Mouse (Mus musculus): ENCODE results near the gene Ndnf. TPM values are rescaled to one million over a fixed set of nuclear protein-coding genes. Genes with fewer than 3 reads are reported as not detected.

Ndnf gene
- polyA plus RNA-seq, 1 experiment: 0.22 TPM

DNA sequence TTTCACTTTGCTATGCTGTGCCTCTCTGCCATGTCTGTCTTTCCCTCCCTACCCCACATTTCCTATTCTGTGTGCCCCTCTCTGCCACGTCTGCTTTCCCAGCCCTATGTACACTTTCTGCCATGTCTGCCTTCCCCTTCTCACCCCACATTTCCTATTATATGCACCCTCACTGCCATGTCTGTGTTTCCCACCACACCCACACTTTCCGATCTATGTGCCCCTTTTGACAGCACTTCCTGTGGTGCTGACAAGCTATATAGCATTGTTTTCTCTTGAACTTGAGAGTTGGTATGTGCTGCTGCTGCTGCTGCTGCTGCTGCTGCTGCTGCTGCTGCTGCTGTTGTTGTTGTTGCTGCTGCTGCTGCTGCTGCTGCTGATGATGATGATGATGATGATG is 9.3 kb upstream of the Ndnf start:
- no peak for TF ChIP-seq GATA1 (IDR thresholded peaks at IDR 0.05; ENCODE audit: borderline replicate concordance, low read length)
- TF ChIP-seq FLI1 (IDR thresholded peaks at IDR 0.05; ENCODE audit: low read length): no peak
- H3K36me3 ChIP-seq (replicated peaks; ENCODE audit: low read length): no peaks in the 10 kb centered on the region
- H3K4me1 ChIP-seq: peaks cover 39% of the 10 kb centered on the region
- H3K27me3 ChIP-seq (replicated peaks): no peaks in the 10 kb centered on the region
- H3K4me3 ChIP-seq (replicated peaks): peak overlapping the region; percentile 88
- no peaks in the 10 kb centered on the region for H3K9me3 ChIP-seq

- no peak overlapping the region for H3K4me3 ChIP-seq (replicated peaks)
- peaks cover 34% of the 10 kb centered on the region for H3K4me1 ChIP-seq
- TF ChIP-seq GATA1 (IDR thresholded peaks at IDR 0.05; ENCODE audit: borderline replicate concordance, low read length) (no peak), FLI1 (IDR thresholded peaks at IDR 0.05; ENCODE audit: low read length) (no peak)
- no peaks in the 10 kb centered on the region for H3K9me3 ChIP-seq
- no peaks in the 10 kb centered on the region for H3K27me3 ChIP-seq (replicated peaks)
- no peaks in the 10 kb centered on the region for H3K36me3 ChIP-seq (replicated peaks; ENCODE audit: low read length)
These were observed 7.4 kb upstream of the Ndnf start for GRCm38 (mm10) chr6:65663990-65664389.

DNA sequence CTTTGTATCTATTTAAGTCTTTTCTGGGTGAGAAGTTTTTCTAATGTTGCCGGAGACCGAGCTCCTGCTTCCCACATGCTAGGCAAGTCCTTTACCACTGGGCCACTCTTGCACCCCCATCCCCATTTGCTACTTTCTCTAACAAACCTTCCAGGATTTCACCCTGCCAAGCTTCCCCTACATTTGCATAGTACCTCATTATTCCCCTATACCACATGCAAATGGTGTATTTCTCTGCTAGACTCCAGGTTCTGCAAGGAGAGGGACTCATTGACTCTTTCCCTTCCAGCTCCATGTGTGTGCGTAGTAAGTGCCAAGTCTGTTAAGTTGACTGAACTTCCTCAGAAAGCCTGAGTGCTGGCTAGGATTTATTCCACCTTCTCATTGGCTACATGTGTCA is 5.1 kb upstream of the Ndnf start:
- Histone ChIP-seq H3K27me3 (replicated peaks) (peaks cover 8% of the 10 kb centered on the region), H3K9me3 (no peaks in the 10 kb centered on the region), H3K4me3 (replicated peaks) (no peak overlapping the region), H3K4me1 (peaks cover 34% of the 10 kb centered on the region), H3K36me3 (replicated peaks; ENCODE audit: low read length) (no peaks in the 10 kb centered on the region)
- TF ChIP-seq FLI1 (IDR thresholded peaks at IDR 0.05; ENCODE audit: low read length): no peak
- no peak for TF ChIP-seq GATA1 (IDR thresholded peaks at IDR 0.05; ENCODE audit: borderline replicate concordance, low read length)

- Histone ChIP-seq H3K9me3 (no peaks in the 10 kb centered on the region), H3K27me3 (replicated peaks) (peaks cover 36% of the 10 kb centered on the region), H3K4me1 (peaks cover 29% of the 10 kb centered on the region), H3K36me3 (replicated peaks; ENCODE audit: low read length) (no peaks in the 10 kb centered on the region), H3K4me3 (replicated peaks) (no peak overlapping the region)
- TF ChIP-seq GATA1 (IDR thresholded peaks at IDR 0.05; ENCODE audit: borderline replicate concordance, low read length) (no peak), FLI1 (IDR thresholded peaks at IDR 0.05; ENCODE audit: low read length) (no peak)
These were observed 1.4 kb upstream of the Ndnf start for GRCm38 (mm10) chr6:65669971-65670370.

GRCm38 (mm10) chr6:65670981-65671411 is 394 bp upstream of the Ndnf start:
- Histone ChIP-seq H3K4me1 (peaks cover 26% of the 10 kb centered on the region), H3K27me3 (replicated peaks) (peaks cover 40% of the 10 kb centered on the region), H3K36me3 (replicated peaks; ENCODE audit: low read length) (no peaks in the 10 kb centered on the region), H3K9me3 (no peaks in the 10 kb centered on the region), H3K4me3 (replicated peaks) (peak overlapping the region; percentile 93)
- TF ChIP-seq FLI1 (IDR thresholded peaks at IDR 0.05; ENCODE audit: low read length) (no peak), GATA1 (IDR thresholded peaks at IDR 0.05; ENCODE audit: borderline replicate concordance, low read length) (no peak)

- Histone ChIP-seq H3K36me3 (replicated peaks; ENCODE audit: low read length) (no peaks in the 10 kb centered on the region), H3K27me3 (replicated peaks) (peaks cover 40% of the 10 kb centered on the region), H3K4me3 (replicated peaks) (peak overlapping the region; percentile 93), H3K9me3 (no peaks in the 10 kb centered on the region), H3K4me1 (peaks cover 23% of the 10 kb centered on the region)
- TF ChIP-seq GATA1 (IDR thresholded peaks at IDR 0.05; ENCODE audit: borderline replicate concordance, low read length) (no peak), FLI1 (IDR thresholded peaks at IDR 0.05; ENCODE audit: low read length) (no peak)
These were observed 991 bp downstream of the Ndnf start for GRCm38 (mm10) chr6:65672131-65673031.

DNA sequence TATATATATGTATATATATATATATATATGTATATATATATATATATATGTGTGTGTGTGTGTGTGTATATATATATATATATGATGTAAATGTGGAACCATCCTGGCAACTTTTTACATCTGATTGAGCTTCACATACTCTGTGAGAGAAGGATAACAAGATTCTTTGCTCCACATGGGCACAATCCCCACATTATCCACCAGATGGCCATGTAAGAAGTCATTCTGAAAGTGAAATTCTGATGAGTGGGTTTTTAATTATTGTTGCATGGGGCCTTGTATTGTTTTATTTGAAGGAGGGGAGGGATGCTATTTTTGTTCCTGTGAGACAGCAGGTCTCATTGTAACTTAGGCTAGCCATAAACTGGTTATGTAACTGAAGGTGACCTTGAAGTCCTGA is 22.5 kb downstream of the Ndnf start:
- no peaks in the 10 kb centered on the region for H3K36me3 ChIP-seq (replicated peaks; ENCODE audit: low read length)
- no peak for TF ChIP-seq GATA1 (IDR thresholded peaks at IDR 0.05; ENCODE audit: borderline replicate concordance, low read length)
- no peak for TF ChIP-seq FLI1 (IDR thresholded peaks at IDR 0.05; ENCODE audit: low read length)
- H3K4me1 ChIP-seq: no peaks in the 10 kb centered on the region
- peaks cover 4% of the 10 kb centered on the region for H3K27me3 ChIP-seq (replicated peaks)
- H3K4me3 ChIP-seq (replicated peaks): no peak overlapping the region
- no peaks in the 10 kb centered on the region for H3K9me3 ChIP-seq

DNA sequence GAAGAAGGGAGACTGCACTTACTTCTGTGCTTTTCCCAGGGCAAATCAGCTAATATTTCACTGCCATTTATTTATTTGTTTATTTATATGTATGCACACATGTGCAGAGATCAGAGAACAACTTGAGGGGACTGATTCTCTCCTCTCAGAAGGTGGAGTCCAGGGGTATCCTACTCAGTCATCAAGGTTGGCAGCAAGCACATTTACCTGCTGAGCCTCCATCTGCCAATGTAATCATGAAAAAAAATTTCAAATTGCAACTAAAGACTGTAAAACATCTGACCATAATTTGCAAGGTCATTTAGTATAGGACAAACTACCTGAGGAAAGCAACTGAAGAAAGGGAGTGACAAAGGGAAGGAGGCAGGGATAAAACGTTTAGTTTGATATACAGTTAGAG is 49.3 kb downstream of the Ndnf start:
- TF ChIP-seq GATA1 (IDR thresholded peaks at IDR 0.05; ENCODE audit: borderline replicate concordance, low read length) (no peak), FLI1 (IDR thresholded peaks at IDR 0.05; ENCODE audit: low read length) (no peak)
- Histone ChIP-seq H3K4me3 (replicated peaks) (no peak overlapping the region), H3K9me3 (no peaks in the 10 kb centered on the region), H3K36me3 (replicated peaks; ENCODE audit: low read length) (no peaks in the 10 kb centered on the region), H3K27me3 (replicated peaks) (no peaks in the 10 kb centered on the region), H3K4me1 (no peaks in the 10 kb centered on the region)

DNA sequence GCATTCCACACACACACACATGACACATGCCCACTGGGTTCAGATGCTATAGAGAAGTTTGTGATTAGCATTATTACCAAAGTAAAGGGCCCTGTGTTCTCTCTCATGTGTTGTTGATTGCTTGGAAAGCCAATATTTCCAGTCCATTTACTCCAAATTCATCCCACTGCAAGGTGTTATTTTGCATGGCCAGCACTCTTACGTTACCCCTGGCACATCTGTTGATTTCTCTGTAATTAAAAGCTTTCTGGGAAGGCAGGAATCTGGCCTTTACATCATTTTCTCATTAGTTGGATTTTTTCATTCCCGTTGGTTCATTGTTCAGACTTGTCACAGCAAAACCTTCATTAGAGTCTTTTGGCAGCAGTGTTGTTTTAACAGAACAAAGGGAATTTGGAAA is 54.3 kb downstream of the Ndnf start:
- Histone ChIP-seq H3K4me1 (no peaks in the 10 kb centered on the region), H3K9me3 (no peaks in the 10 kb centered on the region), H3K27me3 (replicated peaks) (no peaks in the 10 kb centered on the region), H3K36me3 (replicated peaks; ENCODE audit: low read length) (no peaks in the 10 kb centered on the region), H3K4me3 (replicated peaks) (no peak overlapping the region)
- no peak for TF ChIP-seq FLI1 (IDR thresholded peaks at IDR 0.05; ENCODE audit: low read length)
- no peak for TF ChIP-seq GATA1 (IDR thresholded peaks at IDR 0.05; ENCODE audit: borderline replicate concordance, low read length)

GRCm38 (mm10) chr6:65728261-65728660 is 56.9 kb downstream of the Ndnf start:
- no peaks in the 10 kb centered on the region for H3K27me3 ChIP-seq (replicated peaks)
- no peak for TF ChIP-seq FLI1 (IDR thresholded peaks at IDR 0.05; ENCODE audit: low read length)
- TF ChIP-seq GATA1 (IDR thresholded peaks at IDR 0.05; ENCODE audit: borderline replicate concordance, low read length): no peak

More at GRCm38 (mm10) chr6:65728261-65728660, 56.9 kb downstream of the Ndnf start:
- H3K4me1 ChIP-seq: no peaks in the 10 kb centered on the region
- H3K9me3 ChIP-seq: no peaks in the 10 kb centered on the region
- H3K36me3 ChIP-seq (replicated peaks; ENCODE audit: low read length): no peaks in the 10 kb centered on the region
- H3K4me3 ChIP-seq (replicated peaks): no peak overlapping the region

Measured in megakaryocyte, embryonic 14.5 days (primary cell).